Mouse (Mus musculus) G1E-ER4 (cell line): ENCODE data around the gene Ssh1. TPM values are rescaled to one million over a fixed set of nuclear protein-coding genes. Genes with fewer than 3 reads are reported as not detected.

ENCODE experiments used
- GATA1 ChIP-seq: IDR thresholded peaks from one replicate; pipeline ENCODE4 v1.8.0; 2012; ENCODE audit warnings: low read length, inconsistent platforms
- polyA plus RNA-seq: library from polyadenylated mRNA; stranded (reverse); fragments of >175 nt; gene quantifications from 2 replicates; pipeline ENCODE4 v1.2.3, GENCODE M21; 2012

Gene Ssh1
- polyA plus RNA-seq, 1 experiment = 16.5 TPM

GRCm38 (mm10) chr5:113930648-113931609 lies 62.8 kb downstream of the Ssh1 start:
- no peak for TF ChIP-seq GATA1

DNA sequence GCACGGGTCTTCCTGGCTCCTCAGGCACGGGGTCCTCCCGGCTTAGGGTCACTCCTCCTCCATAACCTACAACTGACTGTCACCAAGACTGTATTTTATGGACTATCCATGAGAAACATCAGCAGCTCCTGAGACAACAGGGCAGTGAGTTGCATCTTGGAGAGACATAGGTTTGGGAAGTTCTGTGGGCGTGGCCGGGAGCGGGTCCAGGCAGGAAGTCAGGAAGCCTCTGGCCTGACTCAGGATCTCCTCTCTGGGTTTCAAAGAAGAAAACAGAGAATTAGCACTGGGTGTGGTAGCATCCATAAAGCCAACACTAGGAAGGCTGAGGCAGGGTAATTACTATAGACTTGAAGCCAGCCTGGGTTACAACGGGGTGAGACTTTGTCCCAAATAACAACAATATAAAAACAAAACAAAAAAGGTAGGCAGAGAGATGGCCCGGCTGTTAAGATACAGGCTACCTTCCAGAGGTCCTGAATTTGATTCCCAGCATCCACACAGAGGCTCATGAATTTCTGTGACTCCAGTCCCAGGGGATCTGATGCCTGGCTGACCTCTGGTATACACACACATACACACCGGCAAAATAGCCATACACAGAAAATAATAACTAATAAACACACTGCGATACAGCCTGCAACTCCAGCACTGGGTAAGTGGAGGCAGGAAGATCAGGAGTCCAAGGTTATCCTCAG lies 63.6 kb downstream of the Ssh1 start:
- no peak for TF ChIP-seq GATA1

- TF ChIP-seq GATA1 = no peak
Observed at GRCm38 (mm10) chr5:113929526-113929925, 64.2 kb downstream of the Ssh1 start.

DNA sequence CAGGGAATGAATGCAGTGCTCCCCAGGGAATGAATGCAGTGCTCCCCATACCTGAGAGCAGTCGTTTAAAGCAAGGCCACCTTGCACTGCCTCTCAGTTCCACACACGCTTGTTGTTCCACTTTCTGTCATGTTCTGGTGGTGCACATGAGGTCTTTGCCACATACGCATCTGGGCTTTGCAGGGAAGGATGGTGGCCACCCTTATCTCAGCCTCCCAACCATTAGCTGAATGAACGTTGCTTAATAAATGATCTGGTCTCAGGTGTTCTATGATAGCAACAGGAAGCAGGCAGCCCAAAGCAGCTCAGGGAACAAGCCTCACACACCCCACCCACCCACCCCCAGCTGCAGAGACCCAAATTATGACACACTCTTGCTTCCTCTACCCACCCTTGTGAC lies 69.1 kb downstream of the Ssh1 start:
- TF ChIP-seq GATA1 = peak; percentile 49

- no peak for TF ChIP-seq GATA1
Observed at GRCm38 (mm10) chr5:113921310-113922166, 72.2 kb downstream of the Ssh1 start.

DNA sequence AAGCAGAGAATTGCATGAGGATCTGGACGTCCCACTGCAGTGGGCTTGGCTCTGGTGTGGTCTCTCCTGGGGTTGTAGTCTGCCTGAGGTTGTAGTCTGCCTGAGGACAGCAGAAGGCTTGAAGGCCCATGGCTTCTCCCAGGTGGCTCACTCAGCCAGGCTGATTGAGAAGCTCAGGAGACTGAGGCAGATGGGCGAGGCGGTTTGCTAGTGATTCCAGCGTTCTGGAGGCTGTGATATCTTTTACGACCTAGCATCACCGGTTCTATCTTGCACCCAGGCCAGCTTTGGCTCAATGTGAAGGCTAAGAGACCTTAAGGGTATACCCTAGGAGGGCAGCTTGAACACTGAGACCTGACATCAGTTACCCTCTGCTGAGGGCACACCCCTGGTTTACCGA lies 74.6 kb downstream of the Ssh1 start:
- TF ChIP-seq GATA1 = no peak

DNA sequence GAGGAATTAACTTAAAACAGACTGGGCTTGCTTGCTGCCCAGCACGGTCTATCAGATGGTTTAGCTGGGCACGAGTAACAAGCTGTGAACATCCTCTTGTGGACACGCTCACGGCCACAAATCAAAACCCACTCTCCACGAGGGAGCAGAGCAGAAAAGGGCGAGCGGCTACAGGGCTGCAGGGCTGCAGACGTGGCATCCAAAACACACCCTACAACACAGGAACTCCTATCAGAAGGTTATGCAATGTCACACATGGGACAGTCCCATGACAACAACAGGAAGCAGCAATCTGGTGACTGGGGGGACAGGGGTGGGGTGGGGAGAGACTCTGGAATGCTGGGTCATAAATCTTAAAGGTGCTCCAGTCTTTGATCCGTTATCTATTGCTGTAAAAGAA lies 75.0 kb downstream of the Ssh1 start:
- TF ChIP-seq GATA1 = no peak

GRCm38 (mm10) chr5:113910705-113911104 lies 83.0 kb downstream of the Ssh1 start:
- TF ChIP-seq GATA1 = no peak

- no peak for TF ChIP-seq GATA1
Observed at GRCm38 (mm10) chr5:113910065-113910701, 83.5 kb downstream of the Ssh1 start.

DNA sequence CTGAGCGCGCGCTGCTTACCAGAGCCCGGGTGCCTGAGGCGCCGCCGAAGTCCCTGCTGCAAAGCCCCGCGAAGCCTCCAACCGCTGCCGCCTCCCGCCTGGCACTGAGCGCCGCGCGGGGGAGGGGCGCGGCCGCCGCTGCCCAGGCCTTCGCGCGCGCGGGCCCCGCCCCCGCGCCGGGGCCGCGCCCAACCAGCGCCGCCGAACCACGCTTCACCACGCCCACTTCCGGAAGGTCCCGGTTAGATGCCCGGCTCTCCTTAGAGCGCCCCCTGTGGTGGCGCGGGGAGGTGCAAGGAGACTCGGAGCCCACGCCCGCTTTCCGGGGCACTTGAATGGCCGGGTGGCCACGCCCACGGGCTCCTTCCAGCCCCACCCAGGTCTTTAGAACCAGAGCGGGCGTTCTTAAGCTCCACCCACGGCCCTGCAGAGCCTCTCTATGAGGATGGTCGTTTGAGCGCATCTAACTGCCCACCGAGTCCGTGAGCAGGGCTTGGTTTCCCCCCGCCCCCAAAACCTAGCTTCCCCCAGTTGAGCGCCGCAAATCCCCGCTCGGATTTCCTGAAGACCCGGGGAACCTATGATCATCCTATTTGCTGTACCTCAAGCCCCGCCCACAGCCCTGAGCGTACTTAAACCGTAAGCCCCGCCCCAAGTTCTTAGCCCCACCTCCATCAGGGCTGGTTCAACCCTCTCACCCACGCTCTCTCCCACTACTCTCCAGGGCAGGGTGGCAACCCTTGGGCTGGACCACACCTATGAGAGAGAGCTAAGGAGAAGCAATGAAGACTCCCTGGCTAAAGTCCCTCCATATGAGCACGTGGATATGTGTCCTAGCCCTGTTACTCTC lies 84.9 kb downstream of the Ssh1 start, which contains the start of gene Coro1c:
Coro1c (minus strand) TSS at position 167 of the 850 bp plus-strand sequence.
- no peak for TF ChIP-seq GATA1

DNA sequence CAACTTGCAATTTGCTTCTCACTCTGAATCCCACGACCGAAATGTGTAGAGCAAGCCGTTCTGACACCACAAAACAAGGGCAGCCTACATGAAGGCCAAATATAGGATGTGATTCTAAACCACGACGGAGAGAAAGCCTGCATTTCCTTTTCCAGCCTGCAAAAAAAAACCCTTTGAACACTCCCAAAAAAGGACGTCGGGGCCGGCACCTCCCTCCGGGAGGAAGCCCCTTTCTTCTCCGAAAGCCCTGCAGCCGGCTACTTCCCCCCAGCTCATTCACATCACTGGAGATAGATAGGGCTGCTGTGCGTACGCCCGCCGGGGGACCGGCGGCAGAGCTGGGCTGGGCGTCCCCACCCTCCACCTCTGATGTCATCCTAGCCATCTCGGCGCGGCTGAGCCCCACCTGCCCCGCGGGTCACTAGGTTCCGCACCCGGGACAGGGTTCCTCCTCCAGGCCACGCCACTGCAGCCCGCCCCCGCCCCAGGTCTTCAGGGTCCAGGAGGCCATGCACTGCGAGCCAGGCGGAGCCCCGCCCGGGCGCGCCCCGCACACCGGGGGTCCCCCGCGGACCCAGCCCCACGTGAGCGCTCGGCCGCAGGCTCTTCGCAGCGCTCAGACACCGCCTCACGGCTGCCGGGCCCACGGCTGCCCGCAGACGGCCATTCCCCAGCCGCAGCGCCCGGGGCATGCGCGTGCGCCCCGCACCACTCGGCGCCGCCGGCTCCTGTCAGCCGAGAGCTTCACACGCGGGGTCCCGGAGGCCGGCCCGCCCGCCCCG lies 85.7 kb downstream of the Ssh1 start:
- TF ChIP-seq GATA1 = no peak

- no peak for TF ChIP-seq GATA1
Observed at GRCm38 (mm10) chr5:113906958-113907735, 86.5 kb downstream of the Ssh1 start.

GRCm38 (mm10) chr5:113904987-113905386 lies 88.7 kb downstream of the Ssh1 start:
- TF ChIP-seq GATA1 = no peak
